Comparison of ENCODE assay signal across 20 mouse cellular contexts in the genomic region with DNA sequence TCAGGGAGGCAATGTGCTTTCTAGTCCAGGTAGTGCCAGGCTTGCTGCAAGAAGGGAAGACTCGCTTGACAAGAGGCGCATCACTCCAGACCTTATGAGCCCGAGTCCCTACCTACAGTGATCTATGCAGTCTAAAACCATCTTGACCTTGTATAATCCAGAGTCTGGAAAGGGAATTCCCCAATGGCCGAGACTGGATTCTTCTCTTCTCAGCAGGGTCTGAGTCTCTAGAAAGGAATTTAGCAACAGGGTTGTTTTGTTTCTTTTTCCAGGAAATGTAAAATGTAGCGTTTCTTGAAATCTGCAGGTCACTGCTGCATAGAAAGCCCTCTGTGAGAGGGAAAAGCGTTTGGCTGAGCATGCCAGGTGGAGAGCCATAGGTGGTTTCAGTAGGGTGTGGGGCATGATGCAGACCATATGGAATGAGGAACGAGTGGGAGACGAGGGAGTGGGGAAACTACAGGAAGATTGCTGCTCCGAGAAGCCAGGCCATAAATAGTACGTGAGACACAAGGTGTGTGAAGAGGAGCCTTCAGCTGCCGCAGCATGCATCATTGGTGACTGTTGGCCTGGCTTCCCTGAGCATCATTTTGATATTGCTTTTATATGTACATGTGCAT. TPM values are rescaled to one million over a fixed set of nuclear protein-coding genes. Genes with fewer than 3 reads are reported as not detected.
DNase-seq lines count a peak whose midpoint lies in the region; ATAC-seq and TF ChIP-seq lines count a peak whose summit lies in the region.
"Had no signal": no experiment of that assay in that cellular context is flagged by ENCODE, and none has a peak within 500 bp of the region (broad histone marks: within the 10 kb centered on the region; RNA-seq: fewer than 3 reads in every experiment).

No protein-coding gene starts in this region.

- no peaks in the 10 kb centered on the region; the same call in 1 of the 2 replicates for H3K4me1 ChIP-seq in kidney, postnatal 0 days (replicated peaks; ENCODE audit: insufficient read depth, low read length)
- H3K4me1 ChIP-seq: hindbrain, embryonic 15.5 days; neural tube, embryonic 13.5 days had no signal

- ATAC-seq in kidney, postnatal 0 days (replicated peaks; ENCODE audit: low FRiP score, low read depth) = no peak
- ATAC-seq: forebrain, postnatal 0 days had no signal

- no peaks in the 10 kb centered on the region for H3K9me3 ChIP-seq in kidney, postnatal 0 days (replicated peaks; ENCODE audit: low read length)
- H3K9me3 ChIP-seq: embryonic facial prominence, embryonic 13.5 days; hindbrain, embryonic 15.5 days; neural tube, embryonic 13.5 days had no signal

- no peak for TF ChIP-seq CTCF in kidney, postnatal 0 days (IDR thresholded peaks at IDR 0.05; ENCODE audit: low read depth)

- peak; percentile 14 for DNase-seq in kidney, postnatal 0 days (ENCODE audit: low spot score)
- DNase-seq in kidney, postnatal 4 days = no peak
- peak; percentile 17 for DNase-seq in Muller cell, postnatal 12 days (ENCODE audit: inconsistent ontology term)
- DNase-seq in brain, adult 2 months (ENCODE audit: low read depth, low spot score) = peak; percentile 56
- DNase-seq in cerebellum, postnatal 25 days = peak; percentile 45 to 54
- no peak for DNase-seq in frontal cortex, postnatal 25 days (ENCODE audit: low spot score in 2 of 2)
- no peak for DNase-seq in kidney, adult 11 months
- DNase-seq in gastrocnemius, adult 18-20 months (ENCODE audit: low spot score) = no peak
- DNase-seq: forebrain, postnatal 0 days; gastrocnemius, postnatal 10 days; heart, postnatal 36 days; kidney, adult 18-20 months; kidney, postnatal 25 days; liver; lung, adult 18-20 months; lung, postnatal 4 days had no signal

- WGBS in kidney, postnatal 0 days = 57% methylated on average over 11 of the region's 11 CpGs

- no peak overlapping the region for H3K4me3 ChIP-seq in kidney, postnatal 0 days (replicated peaks; ENCODE audit: low read depth, low read length)
- H3K4me3 ChIP-seq: embryonic facial prominence, embryonic 13.5 days; hindbrain, embryonic 15.5 days; neural tube, embryonic 13.5 days had no signal

- no peaks in the 10 kb centered on the region for H3K27me3 ChIP-seq in kidney, postnatal 0 days (ENCODE audit: insufficient read depth, low read length)
- H3K27me3 ChIP-seq: embryonic facial prominence, embryonic 13.5 days; hindbrain, embryonic 15.5 days; neural tube, embryonic 13.5 days had no signal

- H3K27ac ChIP-seq in kidney, postnatal 0 days = no peak overlapping the region
- H3K27ac ChIP-seq: embryonic facial prominence, embryonic 13.5 days; hindbrain, embryonic 15.5 days; neural tube, embryonic 13.5 days had no signal

- H3K9ac ChIP-seq in kidney, postnatal 0 days (ENCODE audit: low read depth, low read length) = no peak overlapping the region
- H3K9ac ChIP-seq: embryonic facial prominence, embryonic 13.5 days; forebrain, postnatal 0 days; hindbrain, embryonic 15.5 days; neural tube, embryonic 13.5 days had no signal

- no peak overlapping the region for H3K4me2 ChIP-seq in kidney, postnatal 0 days (ENCODE audit: low read length)
- H3K4me2 ChIP-seq: embryonic facial prominence, embryonic 13.5 days; hindbrain, embryonic 15.5 days; midbrain, embryonic 11.5 days; neural tube, embryonic 13.5 days had no signal

- no peaks in the 10 kb centered on the region for H3K36me3 ChIP-seq in kidney, postnatal 0 days (ENCODE audit: insufficient read depth, low read length)
- H3K36me3 ChIP-seq: embryonic facial prominence, embryonic 13.5 days; hindbrain, embryonic 15.5 days; neural tube, embryonic 13.5 days had no signal

RNA-seq across cellular contexts. Expression of gene Usp6nl, which starts 28.5 kb away (rescaled TPM):
- polyA plus RNA-seq in kidney, postnatal 0 days (2015; fragmentation: Nextera tagmentation; extraction: Ambion mirVana) = 8.8 and 9.8 TPM in 2 replicates
- 1 to 10 TPM; 2.5 to 4.7 TPM for total RNA-seq in gastrocnemius, adult 18-20 months (2021)

Comparison
In these comparisons a context has a peak if more than half of its experiments do, and no peak if none do; other contexts are left out.
1. DNase-seq: peak in kidney, postnatal 0 days (single experiment), Muller cell, postnatal 12 days (single experiment), brain, adult 2 months (single experiment) and cerebellum, postnatal 25 days (2 of 2); none in kidney, postnatal 4 days (0 of 2), frontal cortex, postnatal 25 days (0 of 2), kidney, adult 11 months (single experiment) and gastrocnemius, adult 18-20 months (single experiment).